Mouse (Mus musculus) adrenal gland, adult 18-20 months (tissue): ENCODE results near the gene Snapin. TPM values are rescaled to one million over a fixed set of nuclear protein-coding genes. Genes with fewer than 3 reads are reported as not detected.
A peak's percentile ranks its signal among the peaks of the same experiment; 100 is the strongest.

Source experiments
- DNase-seq, 2 experiments: peaks; one replicate each; pipeline ENCODE4 v3.0.0; 2021 to 2022; ENCODE audit warnings: low spot score in 2 of 2
- total RNA-seq, 2 experiments: library from RNA; stranded (reverse); gene quantifications; 1 replicate in 1 of 2; 2 replicates in 1 of 2; pipeline ENCODE4 v1.2.3; 2021

The Snapin gene
- total RNA-seq, 2 experiments from 2014 or later = 57.3 to 59.8 TPM

DNA sequence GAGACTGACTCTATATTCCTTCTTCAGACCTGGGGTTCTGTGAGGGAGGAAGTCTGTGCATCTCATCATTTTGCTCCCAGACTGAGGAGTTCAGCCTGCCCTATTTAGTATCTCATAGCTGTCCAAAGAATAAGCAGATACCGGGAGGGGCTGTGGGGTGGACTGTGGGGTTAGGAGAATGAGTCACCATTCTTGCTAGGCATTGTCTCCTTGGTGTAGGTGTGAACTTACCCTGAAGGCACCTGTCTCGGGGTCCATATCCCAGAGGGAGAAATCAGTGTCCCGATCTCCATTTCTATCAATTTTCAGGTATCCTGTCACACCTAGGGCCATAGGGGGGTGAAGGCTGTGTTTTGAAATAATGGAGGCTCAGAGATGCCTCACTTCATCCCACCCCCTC lies 28.9 kb downstream of the Snapin start:
- DNase-seq = no peak

DNA sequence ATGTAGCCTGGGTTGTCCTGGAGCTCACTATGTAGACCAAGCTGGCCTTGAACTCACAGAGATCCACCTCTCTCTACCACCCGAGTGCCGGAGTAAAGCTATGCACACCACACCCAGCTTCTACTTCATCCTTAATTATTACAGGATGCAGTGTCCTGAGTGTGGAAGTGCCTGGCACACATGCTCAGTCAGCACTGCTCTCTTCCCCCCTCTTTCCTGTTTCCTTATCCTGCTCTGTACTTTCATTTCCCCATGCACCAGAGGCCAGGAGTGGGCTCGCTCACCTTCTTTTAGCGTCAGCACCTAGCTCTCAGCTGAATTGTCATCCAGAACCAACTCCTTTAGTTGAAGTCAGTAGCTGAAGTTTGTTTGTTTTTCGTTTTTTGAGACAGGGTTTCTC lies 30.5 kb downstream of the Snapin start:
- DNase-seq = no peak

DNA sequence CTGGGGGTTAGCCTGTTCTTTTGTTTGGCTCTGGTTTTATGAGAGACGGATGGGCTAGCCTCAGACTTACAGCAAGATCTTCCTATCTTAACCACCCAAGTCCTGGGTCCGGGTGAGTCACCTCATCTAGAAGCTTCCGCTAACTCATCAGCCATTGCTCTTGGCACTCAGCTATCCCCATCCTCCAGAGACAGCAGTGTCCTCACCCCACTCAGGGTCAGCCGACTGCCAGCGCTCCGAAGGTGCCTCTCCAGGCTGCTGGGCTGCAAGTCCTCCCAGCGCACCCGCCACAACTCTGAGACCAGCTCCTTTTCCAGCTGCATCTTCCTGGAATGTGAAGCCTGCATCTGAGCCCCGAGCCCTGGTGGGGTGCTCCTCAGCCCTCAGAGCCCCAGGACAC lies 31.1 kb downstream of the Snapin start:
- no peak for DNase-seq

DNA sequence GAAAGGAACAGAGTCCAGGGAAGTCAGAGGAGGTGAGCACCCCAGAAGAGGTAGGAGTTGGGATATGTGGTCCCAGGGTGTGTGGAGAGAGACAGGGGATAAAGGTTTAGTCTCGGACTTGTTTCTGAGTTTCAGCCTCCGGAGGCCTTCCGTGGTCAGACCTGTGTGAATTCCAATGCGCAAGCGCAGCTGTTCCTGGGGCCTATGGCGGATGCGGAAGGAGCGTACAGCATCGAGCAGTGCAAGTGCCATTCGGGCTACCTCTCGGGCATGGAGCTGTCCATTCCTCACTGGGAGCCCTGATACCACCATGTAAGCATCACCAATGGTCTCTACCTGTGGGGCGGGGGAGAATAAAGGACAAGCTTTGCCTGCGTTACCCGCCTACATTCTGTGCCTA lies 35.9 kb downstream of the Snapin start:
- no peak for DNase-seq

DNA sequence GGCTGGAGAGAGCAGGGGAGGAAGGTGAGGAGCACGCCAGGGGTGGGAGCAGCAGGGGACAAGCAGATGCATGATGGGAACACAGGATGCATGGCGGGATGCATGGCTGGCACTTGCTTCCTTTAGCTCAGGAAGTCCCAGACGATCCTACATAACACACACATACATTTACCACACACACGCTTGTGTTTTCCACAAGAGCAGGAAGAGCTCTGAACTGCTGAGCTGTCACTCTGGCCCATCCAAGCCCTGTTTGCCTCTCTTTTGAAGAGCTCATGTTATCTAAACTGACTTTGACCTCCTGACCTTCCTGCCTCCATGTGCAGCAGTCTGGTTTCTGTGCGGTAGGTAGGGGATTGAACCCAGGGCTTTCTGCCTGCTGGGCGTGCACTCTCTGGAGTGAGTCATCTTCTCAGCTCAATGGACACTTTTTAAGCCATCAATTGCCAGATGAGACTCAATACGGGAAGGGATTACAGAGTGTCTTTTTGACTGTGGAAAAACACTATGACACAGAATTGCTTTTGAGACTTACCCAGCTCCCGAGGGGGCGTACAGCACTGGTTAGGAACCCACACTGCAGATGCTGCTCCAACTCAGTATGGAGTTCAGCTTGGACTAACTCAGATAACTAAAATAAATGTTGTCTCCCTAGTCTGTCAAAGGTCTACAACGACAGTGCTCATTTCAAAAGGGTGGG lies 39.3 kb downstream of the Snapin start:
- no peak for DNase-seq

DNA sequence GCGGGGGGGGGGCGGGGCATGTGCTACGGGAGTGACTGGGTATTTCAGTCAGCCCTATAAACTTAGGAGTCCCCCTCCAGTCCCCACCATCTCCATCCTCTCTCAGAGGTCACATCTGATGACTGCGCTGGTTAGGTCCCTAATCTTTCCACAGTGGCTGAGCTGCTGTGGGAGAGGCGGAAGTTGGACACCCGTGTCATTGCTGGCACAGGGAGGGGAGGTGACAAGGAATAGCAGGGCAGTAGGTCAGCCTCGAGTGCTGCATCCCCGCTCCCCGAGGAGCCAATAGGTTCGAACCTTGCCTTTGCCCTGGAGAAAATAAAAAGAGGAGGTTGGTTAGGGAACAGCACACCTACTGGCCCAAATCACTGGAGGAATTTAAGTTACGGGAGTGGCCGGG lies 40.0 kb downstream of the Snapin start:
- DNase-seq = no peak

DNA sequence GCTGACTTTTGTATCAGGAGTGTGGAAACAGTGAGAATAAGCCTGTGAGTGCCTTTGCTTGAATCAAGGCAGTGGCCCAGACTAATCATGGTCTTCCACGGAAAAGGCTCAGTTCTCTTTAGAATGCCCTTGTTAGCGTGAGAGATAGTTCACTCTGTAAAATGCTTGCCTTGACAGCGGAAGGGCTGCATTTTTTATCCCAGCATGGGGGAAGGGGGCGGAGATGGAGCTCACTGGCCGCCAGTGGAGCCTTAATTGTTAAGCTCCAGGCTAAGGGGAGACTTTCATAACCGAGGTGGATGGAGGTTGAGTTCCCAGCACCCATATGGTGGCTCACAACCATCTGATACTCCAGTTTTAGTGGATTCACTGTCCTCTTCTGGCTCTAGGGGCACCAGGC lies 42.2 kb downstream of the Snapin start:
- DNase-seq = no peak

DNA sequence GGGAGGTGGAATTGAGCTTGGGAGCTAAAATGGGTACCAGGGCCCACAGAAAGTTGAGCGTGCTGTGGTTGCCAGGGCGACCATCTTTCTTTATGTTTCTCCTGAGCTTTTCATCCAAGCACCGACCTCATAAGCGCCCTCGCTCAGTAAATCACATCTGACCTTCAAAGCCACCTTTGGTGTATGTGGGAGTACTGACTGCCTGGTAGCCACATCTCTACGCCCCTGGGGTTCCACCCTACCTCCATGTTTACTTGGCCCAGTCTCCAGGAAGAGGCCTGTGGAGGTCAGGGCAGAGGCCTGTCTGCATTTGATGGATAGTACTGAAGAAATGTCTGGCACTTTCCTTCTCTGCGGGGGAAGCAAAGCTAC lies 43.7 kb downstream of the Snapin start:
- DNase-seq = no peak

DNA sequence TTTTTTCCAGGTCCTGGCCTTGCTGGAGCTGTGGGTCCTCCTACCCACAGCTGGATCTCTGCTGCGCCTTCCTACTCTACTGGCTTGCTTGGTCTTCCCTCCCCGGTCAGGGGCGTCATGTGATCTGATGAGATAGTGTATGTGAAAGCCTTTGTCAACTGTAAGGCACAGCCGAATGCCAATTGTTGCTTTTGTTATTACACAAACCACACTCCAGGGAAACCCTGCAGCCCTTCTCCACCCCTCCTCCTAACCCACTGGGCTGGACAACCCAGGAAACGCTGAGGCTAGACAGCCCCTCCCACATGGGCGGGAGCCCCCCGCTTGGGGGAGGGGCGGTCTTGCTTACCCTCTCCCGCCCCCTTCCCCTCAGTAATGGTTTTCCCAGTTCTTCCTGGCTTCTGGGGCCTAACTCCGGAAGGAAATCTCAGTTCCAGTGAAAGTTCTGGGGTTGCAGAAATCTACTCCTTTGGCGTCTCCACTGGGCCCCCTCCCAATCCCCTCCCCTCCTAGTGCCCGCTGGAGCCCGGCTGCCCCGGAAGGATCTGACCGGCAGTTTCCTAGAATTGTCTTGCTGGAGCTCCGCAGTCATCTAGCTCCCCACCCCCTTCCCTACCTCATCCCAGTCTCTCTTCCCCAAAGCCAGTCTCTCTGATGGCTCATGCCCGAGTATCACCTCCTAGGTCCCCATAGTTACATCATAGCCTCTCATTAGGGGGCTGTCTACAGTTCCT lies 44.3 kb downstream of the Snapin start:
- DNase-seq = peak; percentile 73 to 79

DNA sequence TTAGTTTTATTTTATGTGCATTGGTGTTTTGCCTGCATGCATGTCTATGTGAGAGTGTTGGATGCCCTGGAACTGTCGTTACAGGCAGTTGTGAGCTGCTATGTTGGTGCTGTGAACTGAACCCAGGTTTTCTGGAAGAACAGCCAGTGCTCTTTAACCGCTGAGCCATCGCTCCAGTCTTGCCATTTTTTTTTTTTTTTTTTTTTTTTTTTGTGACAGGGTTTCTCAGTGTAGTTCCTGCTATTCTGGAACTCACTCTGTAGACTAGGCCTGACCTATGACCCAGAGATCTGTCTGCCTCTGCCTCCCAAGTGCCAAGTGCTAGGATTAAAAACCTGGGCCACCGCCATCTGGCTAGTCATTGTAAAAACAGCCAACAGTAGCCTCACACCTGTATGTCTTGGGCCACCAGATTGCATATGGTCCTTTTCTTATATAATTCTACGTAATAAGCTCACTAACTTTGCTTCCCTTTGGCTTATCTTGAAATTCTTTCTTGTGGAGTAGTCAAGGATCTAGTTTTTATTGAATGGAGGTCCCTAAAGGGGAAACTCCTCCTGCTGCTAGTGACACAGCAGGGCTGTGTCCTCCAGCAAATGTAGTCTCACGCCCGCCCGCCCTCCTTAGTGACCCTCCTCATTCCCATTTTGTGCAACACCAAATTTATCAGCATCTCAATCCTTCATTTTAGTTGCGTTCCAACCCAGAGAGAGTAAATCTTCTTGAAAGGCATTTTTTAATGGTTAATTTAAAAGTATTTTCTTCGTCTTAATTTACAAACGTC lies 45.2 kb downstream of the Snapin start:
- no peak for DNase-seq

DNA sequence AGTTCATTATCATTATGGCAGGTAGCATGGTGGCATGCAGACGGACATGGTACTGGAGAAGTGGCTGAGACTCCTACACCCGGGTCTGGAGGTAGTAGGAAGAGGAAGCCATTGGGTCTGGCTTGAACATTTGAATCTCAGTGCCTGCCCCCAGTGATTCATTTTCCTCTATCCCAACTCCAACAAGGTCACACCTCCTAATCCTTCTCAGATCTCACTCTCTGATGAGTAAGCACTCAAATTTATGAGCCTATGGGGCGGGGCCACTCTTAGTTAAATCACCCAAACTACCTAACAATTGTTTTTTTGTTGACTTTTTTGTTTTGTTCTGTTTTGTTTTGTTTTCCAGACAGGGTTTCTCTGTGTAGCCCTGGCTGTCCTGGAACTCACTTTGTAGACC lies 46.9 kb downstream of the Snapin start:
- DNase-seq = no peak

DNA sequence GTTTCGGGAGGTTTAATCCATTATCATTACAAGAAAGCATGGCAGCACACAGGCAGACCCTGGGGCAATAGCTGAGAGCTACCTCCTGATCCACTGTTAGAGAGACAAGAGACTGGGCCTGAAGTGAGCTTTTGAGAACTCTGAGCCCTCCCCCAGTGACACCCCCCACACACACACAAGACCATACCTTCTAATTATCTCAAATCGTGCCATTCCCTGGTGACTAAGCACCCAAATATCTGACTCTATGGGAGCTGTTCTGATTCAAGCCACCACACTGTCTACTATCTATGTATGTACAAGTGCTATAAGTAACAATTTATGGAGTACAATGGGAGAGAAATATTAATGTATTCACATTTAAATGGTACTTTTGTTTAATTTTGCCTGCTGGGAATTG lies 50.1 kb downstream of the Snapin start:
- DNase-seq = no peak

Other genes starting within 250 kb of the Snapin start
- gene Creb3l4, start 247.5 kb downstream of the Snapin start, total RNA-seq = under 1 TPM; 0.36 to 0.38 TPM
- 100 to 1,000 TPM; 115 to 116 TPM for gene Slc39a1, start 242.9 kb downstream of the Snapin start, total RNA-seq
- 10 to 100 TPM; 48.5 to 51.0 TPM for gene Crtc2, start 236.9 kb downstream of the Snapin start, total RNA-seq
- gene Dennd4b, start 225.8 kb downstream of the Snapin start, total RNA-seq = 1 to 10 TPM; 8.6 to 9.1 TPM
- gene Gatad2b, start 197.9 kb downstream of the Snapin start, total RNA-seq = 10 to 100 TPM; 50.0 to 64.5 TPM
- 100 to 1,000 TPM; 102 to 110 TPM for gene Slc27a3, start 101.1 kb downstream of the Snapin start, total RNA-seq
- gene Ints3, start 57.4 kb downstream of the Snapin start, total RNA-seq = 10 to 100 TPM; 71.1 to 98.9 TPM
- 100 to 1,000 TPM; 241 to 269 TPM for gene Npr1, start 25.2 kb downstream of the Snapin start, total RNA-seq
- gene Ilf2, start 14.9 kb downstream of the Snapin start, total RNA-seq = 10 to 100 TPM; 49.3 to 53.1 TPM
- gene Chtop, start 18.5 kb upstream of the Snapin start, total RNA-seq = 100 to 1,000 TPM; 112 to 115 TPM
- 100 to 1,000 TPM; 141 to 298 TPM for gene S100a1, start 23.4 kb upstream of the Snapin start, total RNA-seq
- 10 to 100 TPM; 33.3 to 49.1 TPM for gene S100a13, start 23.4 kb upstream of the Snapin start, total RNA-seq
- gene S100a14, start 35.8 kb upstream of the Snapin start, total RNA-seq = under 1 TPM in 1 of 2 experiments, not detected in 1; 0.58 TPM
- 10 to 100 TPM; 52.3 to 61.9 TPM for gene S100a16, start 46.2 kb upstream of the Snapin start, total RNA-seq
- not detected for gene S100a3, start 69.5 kb upstream of the Snapin start, total RNA-seq
- not detected for gene S100a2, start 99.2 kb upstream of the Snapin start, total RNA-seq
- gene Gm42674, start 110.9 kb upstream of the Snapin start, total RNA-seq = not detected
- 10 to 100 TPM in 1 of 2 experiments, 1 to 10 TPM in 1; 5.1 to 14.9 TPM for gene S100a4, start 112.7 kb upstream of the Snapin start, total RNA-seq
- not detected for gene S100a5, start 117.5 kb upstream of the Snapin start, total RNA-seq
- gene S100a6, start 121.8 kb upstream of the Snapin start, total RNA-seq = 100 to 1,000 TPM in 1 of 2 experiments, 10 to 100 TPM in 1; 40.3 to 108 TPM
- under 1 TPM; 0.23 to 0.54 TPM for gene S100a7a, start 163.0 kb upstream of the Snapin start, total RNA-seq
- not detected for gene S100a8, start 177.9 kb upstream of the Snapin start, total RNA-seq
- gene S100a9, start 204.7 kb upstream of the Snapin start, total RNA-seq = not detected
- not detected for gene Pglyrp4, start 235.9 kb upstream of the Snapin start, total RNA-seq